Mouse (Mus musculus): Measurements from ENCODE around the gene Fndc3b.

Fndc3b gene

GRCm38 (mm10) chr3:27555401-27555940, 155.6 kb downstream of the Fndc3b start:
- DNase-seq (ENCODE audit: low spot score in 2 of 2) = no peak

GRCm38 (mm10) chr3:27554325-27554724, 156.8 kb downstream of the Fndc3b start:
- DNase-seq (ENCODE audit: low spot score in 2 of 2) = no peak

GRCm38 (mm10) chr3:27553781-27554180, 157.3 kb downstream of the Fndc3b start:
- no peak for DNase-seq (ENCODE audit: low spot score in 2 of 2)

- DNase-seq (ENCODE audit: low spot score in 2 of 2) = no peak
Measured at GRCm38 (mm10) chr3:27551005-27551404, 160.1 kb downstream of the Fndc3b start.

GRCm38 (mm10) chr3:27550409-27550808, 160.7 kb downstream of the Fndc3b start:
- DNase-seq (ENCODE audit: low spot score in 2 of 2) = no peak

GRCm38 (mm10) chr3:27545651-27546050, 165.5 kb downstream of the Fndc3b start:
- no peak for DNase-seq (ENCODE audit: low spot score in 2 of 2)

- no peak for DNase-seq (ENCODE audit: low spot score in 2 of 2)
Measured at GRCm38 (mm10) chr3:27544061-27544460, 167.0 kb downstream of the Fndc3b start.

GRCm38 (mm10) chr3:27541841-27542240, 169.3 kb downstream of the Fndc3b start:
- no peak for DNase-seq (ENCODE audit: low spot score in 2 of 2)

- DNase-seq (ENCODE audit: low spot score in 2 of 2) = no peak
Measured at GRCm38 (mm10) chr3:27541181-27541580, 169.9 kb downstream of the Fndc3b start.

GRCm38 (mm10) chr3:27534208-27534607, 176.9 kb downstream of the Fndc3b start:
- DNase-seq (ENCODE audit: low spot score in 2 of 2) = no peak

- no peak for DNase-seq (ENCODE audit: low spot score in 2 of 2)
Measured at GRCm38 (mm10) chr3:27533721-27534120, 177.4 kb downstream of the Fndc3b start.

GRCm38 (mm10) chr3:27531993-27532392, 179.1 kb downstream of the Fndc3b start:
- DNase-seq (ENCODE audit: low spot score in 2 of 2) = no peak

- DNase-seq (ENCODE audit: low spot score in 2 of 2) = no peak
Measured at GRCm38 (mm10) chr3:27530370-27530769, 180.7 kb downstream of the Fndc3b start.

- no peak for DNase-seq (ENCODE audit: low spot score in 2 of 2)
Measured at GRCm38 (mm10) chr3:27529221-27530051, 181.7 kb downstream of the Fndc3b start.

- no peak for DNase-seq (ENCODE audit: low spot score in 2 of 2)
Measured at GRCm38 (mm10) chr3:27526991-27527390, 184.1 kb downstream of the Fndc3b start.

- DNase-seq (ENCODE audit: low spot score in 2 of 2) = no peak
Measured at GRCm38 (mm10) chr3:27523176-27523936, 187.8 kb downstream of the Fndc3b start.

- no peak for DNase-seq (ENCODE audit: low spot score in 2 of 2)
Measured at GRCm38 (mm10) chr3:27520391-27520790, 190.7 kb downstream of the Fndc3b start.

- no peak for DNase-seq (ENCODE audit: low spot score in 2 of 2)
Measured at GRCm38 (mm10) chr3:27519481-27519880, 191.6 kb downstream of the Fndc3b start.

GRCm38 (mm10) chr3:27518935-27519334, 192.2 kb downstream of the Fndc3b start:
- DNase-seq (ENCODE audit: low spot score in 2 of 2) = no peak

- DNase-seq (ENCODE audit: low spot score in 2 of 2) = no peak
Measured at GRCm38 (mm10) chr3:27516536-27516935, 194.6 kb downstream of the Fndc3b start.

GRCm38 (mm10) chr3:27511765-27512164, 199.3 kb downstream of the Fndc3b start:
- no peak for DNase-seq (ENCODE audit: low spot score in 2 of 2)

GRCm38 (mm10) chr3:27506886-27507285, 204.2 kb downstream of the Fndc3b start:
- DNase-seq (ENCODE audit: low spot score in 2 of 2) = no peak

GRCm38 (mm10) chr3:27505582-27505981, 205.5 kb downstream of the Fndc3b start:
- DNase-seq (ENCODE audit: low spot score in 2 of 2) = no peak

All from frontal cortex, postnatal 10 days (tissue).